Mouse (Mus musculus) retina, postnatal 1 day (tissue): ENCODE data around the gene Prkag1.
A peak's percentile ranks its signal among the peaks of the same experiment; 100 is the strongest.

Source experiments
- DNase-seq: peaks from one replicate; pipeline ENCODE4 v3.0.0-alpha.2; 2012

Prkag1 gene

GRCm38 (mm10) chr15:98852733-98853132 lies 21.4 kb upstream of the Prkag1 start:
- DNase-seq: no peak

- DNase-seq: no peak
These were observed 20.8 kb upstream of the Prkag1 start for GRCm38 (mm10) chr15:98852071-98852470.

- no peak for DNase-seq
These were observed 20.0 kb upstream of the Prkag1 start for GRCm38 (mm10) chr15:98851229-98851818.

DNA sequence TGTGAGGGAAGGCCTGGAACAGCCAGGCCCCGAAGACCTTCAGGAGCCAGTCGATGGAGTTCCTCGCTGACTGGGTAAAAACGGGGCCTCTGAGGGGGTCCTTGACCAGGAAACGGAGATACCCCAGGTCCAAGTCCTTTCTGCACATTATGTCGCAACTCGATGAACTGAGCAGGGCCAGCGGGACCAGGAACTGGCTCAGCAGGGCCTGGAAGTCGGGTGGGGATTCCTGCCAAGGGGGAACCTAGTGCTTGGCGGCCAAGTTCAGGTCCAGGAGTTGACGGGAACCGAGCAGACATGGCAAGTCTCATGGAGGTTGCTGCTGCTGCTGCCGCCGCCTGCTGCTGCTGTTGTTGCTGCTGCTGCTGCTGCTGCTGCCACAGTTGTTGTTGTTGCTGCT lies 19.3 kb upstream of the Prkag1 start:
- no peak for DNase-seq

DNA sequence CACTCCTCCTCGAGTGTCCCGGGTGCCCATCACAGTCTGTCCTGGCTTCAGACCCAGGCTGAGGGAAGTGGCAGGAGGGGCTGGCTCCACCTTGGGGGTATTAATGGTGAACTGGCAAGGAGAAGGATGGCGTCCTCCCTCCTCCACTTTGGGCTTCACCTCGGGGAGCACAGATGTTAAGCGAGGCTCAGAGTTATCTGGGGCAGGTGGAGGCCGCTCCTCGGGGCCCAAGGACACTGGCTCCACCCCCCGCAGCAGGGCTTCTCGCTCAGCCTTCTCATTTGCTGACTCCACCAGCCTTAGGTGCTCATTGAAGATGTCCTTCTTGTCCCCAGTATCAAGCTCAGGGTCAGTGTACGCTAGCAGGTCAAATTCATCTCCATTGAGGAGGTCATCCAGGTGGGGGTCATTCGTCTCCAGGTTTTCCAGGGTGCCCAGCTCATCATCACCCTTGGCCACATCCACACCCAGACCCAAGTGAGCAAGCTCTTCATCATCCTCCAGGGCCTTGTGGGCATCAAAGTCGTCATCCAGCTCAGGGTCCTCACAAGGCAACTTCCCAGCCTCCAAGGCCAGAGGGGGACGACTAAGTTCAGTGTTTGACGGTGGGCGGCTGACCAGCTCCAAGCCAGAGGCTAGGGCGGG lies 18.8 kb upstream of the Prkag1 start:
- DNase-seq: no peak

- DNase-seq: no peak
These were observed 17.8 kb upstream of the Prkag1 start for GRCm38 (mm10) chr15:98849165-98849564.

- no peak for DNase-seq
These were observed 14.8 kb upstream of the Prkag1 start for GRCm38 (mm10) chr15:98846140-98846539.

- no peak for DNase-seq
These were observed 13.8 kb upstream of the Prkag1 start for GRCm38 (mm10) chr15:98845149-98845548.

DNA sequence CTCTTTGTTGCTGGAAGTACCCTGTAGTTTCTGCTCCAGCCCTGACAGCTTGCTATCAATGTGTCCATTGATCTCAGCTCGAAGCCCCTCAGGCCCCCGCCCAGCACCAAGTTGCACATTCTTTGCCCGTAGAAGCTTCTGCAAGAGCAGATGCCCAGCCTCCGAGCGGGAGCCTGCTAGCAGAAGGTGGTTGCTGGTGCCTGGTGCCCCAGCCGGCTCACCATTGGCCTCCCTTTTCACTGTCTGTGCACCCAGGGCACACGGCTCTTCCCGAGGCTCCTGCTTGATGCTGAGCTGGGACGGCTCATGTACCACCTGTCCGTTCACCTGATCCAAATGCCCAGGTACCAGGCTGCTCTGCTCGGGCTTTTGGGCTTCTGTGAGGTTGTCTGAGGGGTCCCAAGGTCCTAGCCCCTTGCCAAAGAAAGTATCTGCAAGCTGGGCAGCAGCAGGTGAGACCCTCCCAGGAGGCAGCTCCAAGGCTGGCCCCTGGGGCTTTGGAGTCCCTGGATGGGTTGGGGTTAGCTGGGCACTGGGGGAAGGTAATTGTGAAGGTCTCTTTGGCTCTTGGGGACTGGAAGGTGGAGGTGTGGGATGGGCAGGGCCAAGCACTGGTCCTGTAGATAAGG lies 12.4 kb upstream of the Prkag1 start:
- no peak for DNase-seq

- DNase-seq: no peak
These were observed 8.6 kb upstream of the Prkag1 start for GRCm38 (mm10) chr15:98839671-98840585.

DNA sequence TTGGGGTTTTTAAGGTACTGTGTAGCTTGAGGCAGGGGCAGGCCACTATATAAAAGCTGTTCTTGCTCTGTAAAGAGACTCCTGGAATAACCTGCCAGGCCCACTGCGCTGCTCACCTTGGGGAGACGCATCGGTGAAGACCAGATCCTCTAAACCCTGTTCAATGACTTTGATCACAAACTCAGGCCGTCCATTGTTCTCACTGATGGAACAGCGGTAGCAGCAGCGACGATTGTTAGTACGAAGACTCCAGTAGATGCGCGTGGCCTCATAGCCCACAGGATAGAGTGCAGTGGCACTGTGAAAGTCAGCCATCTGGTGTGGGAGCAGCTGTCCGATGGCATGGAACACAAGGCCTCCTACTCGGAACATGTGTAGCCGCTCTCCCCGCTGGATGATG lies 7.8 kb upstream of the Prkag1 start:
- DNase-seq: no peak

DNA sequence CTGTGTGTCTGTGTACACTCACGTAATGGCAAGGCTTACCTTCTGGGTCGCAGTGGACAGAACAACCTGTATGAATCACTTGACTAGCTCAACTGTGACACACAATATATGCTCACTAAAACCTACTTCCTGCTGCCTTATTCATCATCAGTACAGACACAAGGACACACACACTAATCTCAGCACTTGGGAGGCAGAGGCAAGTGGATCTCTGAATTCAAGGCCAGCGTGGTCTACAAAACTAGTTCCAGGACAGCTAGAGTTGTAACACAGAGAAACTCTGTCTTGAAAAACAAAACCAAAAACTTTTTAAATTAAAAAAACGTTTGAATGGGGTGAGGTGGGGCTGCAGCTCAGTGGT lies 6.4 kb upstream of the Prkag1 start:
- DNase-seq: no peak

DNA sequence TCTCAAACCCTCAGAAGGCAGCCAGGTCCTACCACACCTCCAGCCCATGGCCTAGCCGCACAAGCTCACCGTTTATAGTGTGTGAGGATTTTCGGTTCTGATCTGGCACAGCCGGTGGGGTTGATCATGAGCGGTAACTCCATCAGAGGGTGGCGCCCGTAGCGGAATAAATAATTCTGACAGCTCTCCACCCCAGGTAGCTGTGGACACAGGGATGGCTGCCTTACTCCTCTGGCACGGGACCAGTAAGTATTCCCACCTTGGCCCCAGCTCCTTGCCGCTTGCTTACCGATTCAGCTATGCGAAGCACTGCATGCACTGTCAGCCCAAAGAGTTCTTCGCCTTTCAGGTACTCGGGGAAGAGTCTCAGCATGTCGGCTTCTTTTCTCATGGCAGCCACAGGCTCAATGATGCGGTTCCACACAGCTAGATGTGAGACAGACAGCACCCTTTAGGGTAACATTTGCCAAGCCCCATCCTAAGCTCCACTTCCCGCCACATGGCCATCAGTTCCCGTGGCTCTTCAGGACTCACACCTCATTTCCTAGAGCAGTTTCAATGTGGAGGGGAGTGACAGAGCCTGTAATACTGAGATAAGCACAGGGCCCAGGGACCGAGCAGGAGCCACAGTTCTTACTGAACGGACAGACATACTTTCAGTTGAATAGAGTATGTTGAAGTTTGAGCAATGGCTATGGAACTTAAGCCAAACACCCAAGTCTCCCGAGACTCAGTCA lies 5.9 kb upstream of the Prkag1 start:
- DNase-seq: no peak

- no peak for DNase-seq
These were observed 4.0 kb upstream of the Prkag1 start for GRCm38 (mm10) chr15:98835291-98835690.

DNA sequence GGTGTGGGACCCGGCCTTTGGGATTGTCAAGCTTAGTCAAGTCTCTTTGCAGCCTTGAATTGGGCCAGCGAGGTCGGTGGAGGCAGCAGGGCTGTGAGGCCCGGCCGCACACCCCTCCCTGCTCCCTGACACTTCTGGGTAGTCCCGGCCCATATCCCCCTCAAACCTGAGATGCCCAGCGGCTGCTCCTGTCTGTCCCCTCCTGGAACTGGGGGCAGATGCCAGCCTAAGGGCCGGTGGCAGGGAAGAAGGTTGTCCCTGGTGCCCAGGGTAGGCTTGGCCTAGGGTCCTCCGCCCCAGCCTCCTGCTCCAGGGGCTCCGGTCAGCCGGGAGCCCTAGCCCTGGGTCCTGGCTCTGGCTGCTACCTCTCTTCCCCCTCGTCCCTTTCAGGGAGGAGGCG lies 2.7 kb upstream of the Prkag1 start:
- no peak for DNase-seq

- DNase-seq: no peak
These were observed 2.0 kb upstream of the Prkag1 start for GRCm38 (mm10) chr15:98833281-98833680.

- peak; percentile 26 for DNase-seq
These were observed 1.1 kb upstream of the Prkag1 start for GRCm38 (mm10) chr15:98832161-98833058.

GRCm38 (mm10) chr15:98831684-98832035 lies 339 bp upstream of the Prkag1 start:
- no peak for DNase-seq

DNA sequence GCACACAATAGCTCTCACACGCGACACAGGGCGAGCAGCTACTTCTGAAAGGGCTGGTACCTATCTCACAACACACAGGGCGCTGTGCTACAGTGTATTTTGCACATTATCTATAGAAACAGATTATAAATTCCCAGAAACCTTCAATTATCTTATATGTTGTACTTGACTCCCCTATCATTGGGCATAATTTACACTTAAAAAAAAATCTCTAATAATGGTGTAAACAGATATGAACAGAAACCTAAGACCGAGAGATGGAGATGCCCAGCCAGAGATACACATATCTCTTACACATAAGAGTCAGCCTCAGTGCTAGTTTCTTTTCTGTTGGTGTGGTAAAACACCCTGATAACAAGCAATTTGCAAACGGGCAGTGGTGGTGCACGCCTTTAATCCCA lies 3.7 kb downstream of the Prkag1 start:
- DNase-seq: no peak

GRCm38 (mm10) chr15:98823434-98823833 lies 7.9 kb downstream of the Prkag1 start:
- no peak for DNase-seq

- DNase-seq: no peak
These were observed 9.2 kb downstream of the Prkag1 start for GRCm38 (mm10) chr15:98822147-98822546.

DNA sequence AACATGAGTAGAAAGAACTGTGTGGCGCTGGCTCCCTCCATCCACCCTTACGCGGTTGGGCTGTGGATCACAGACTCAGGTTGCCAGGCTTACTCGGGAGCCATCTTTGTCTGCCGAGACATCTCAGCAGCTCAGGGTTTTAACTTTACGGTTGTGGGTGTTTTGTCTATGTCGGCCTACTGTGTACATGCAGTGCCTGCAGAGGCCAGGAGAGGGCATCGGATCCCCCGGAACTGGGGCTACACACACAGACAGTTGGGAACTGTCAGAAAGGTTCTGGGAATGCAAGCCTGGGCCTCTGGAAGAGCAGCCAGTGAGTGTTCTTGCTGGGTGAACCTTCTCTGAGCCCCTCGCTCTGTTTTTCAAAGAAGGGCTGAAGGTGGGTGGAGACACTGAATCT lies 9.9 kb downstream of the Prkag1 start:
- peak; percentile 15 for DNase-seq
